Mouse (Mus musculus) small intestine, adult 2 months (tissue): ENCODE measurements around the gene Ip6k3.

Experiments
- CTCF ChIP-seq: fragments of 200-500 bp; IDR thresholded peaks from 2 replicates; pipeline ENCODE4 v1.5.1; 2012; ENCODE audit warnings: low read depth, mild to moderate bottlenecking, control low read depth, inconsistent platforms, low read length, moderate library complexity, mixed read lengths; ENCODE audit not compliant: insufficient replicate concordance, insufficient read length; ENCODE audit errors: extremely low read depth
- POLR2A ChIP-seq: fragments of 200-500 bp; IDR thresholded peaks from 2 replicates; pipeline ENCODE4 v1.6.1; 2012; ENCODE audit warnings: low read depth, mild to moderate bottlenecking, control low read depth, inconsistent platforms, low read length, moderate library complexity

- TF ChIP-seq CTCF (no peak), POLR2A (no peak)
Measured at GRCm38 (mm10) chr17:27110072-27110471, 57.5 kb downstream of the Ip6k3 start.
